Mouse (Mus musculus) liver, adult (tissue): ENCODE data around the gene Hoxd11.

Experiments
- GATA4 ChIP-seq: IDR thresholded peaks from 2 replicates; pipeline ENCODE4 v1.6.1; 2014; ENCODE audit warnings: mild to moderate bottlenecking, low read length; ENCODE audit not compliant: insufficient replicate concordance

Hoxd11 gene

DNA sequence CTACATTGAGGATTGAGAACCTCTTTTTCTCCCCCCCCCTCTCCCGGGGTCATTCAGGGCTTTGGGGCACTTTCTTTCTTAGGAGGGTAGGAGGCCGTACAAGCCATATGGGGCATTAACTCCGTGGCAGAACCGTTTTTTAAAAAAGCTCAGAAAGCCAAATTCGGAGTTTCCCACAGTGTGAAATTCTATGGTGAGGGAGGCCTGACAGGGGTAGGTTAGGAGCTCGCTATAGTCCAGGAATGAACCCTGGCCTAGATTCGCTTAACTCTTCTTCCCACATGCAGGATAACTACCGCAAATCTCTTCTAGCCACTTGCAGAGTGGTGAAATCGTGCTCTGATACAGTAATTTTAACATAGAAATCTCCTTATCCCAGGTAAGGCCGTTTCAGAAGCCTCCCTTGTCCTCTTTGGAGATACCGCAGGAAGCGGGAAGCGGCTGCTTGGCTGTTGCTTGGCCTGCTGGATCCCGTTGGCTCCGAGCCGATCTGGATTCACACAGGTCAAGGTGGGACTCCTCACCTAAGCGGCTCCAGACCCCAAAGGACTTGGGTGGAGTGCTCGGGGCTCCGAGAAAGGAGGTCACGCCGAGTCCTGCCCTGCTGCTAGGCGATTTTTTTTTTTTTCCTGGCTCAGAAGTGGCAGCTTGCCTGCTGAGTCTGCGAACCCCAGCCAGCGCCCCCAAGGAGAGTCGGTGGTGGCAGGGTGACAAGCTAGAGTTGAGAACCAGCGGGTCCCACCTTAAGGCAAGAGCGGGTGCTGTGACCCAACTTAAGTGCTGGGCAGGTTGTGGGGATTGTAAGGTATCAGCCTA lies 55.8 kb downstream of the Hoxd11 start:
- no peak for TF ChIP-seq GATA4

DNA sequence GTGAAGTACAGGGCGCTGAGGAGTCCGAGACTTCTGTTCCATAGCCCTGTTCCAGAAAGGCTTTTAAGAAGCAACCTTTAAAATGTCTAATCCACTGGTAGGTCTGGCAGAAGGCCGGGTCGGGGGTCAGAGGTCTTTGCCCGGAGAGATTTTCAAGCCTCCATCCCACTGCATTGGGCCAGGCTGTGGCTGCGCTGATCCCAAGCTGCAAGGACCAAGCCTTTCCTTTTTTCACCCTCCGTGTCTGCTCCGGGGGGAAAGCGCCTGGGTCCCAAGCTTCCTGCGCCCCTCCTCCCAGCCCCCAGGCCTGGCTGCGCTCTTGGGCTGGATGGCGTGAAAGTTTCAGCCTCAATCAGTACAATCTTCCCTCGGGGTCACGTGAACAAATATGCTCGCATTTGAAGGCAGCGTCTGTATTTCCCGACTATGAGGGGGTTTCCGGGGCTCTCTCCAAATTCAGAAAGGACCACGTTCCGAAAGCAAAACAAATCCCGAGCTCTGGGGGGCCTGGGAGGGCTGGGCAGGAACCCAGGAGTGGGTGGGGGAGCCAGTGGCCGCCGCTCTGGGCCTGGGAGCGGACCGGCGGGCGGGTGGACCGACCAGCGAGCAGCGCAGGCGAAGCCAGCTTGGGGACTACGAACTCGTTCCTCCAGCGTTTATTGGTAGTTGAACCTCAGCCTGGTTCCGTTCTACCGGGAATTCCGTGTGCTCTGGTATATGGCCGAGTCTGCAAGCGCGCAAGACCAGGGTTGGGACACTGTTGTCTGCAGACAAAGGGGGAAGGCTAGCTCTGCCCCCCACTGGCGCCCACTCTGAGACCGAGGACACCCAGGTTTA lies 56.7 kb downstream of the Hoxd11 start:
- TF ChIP-seq GATA4: no peak
